Mouse (Mus musculus) lung, adult 18-20 months (tissue): Measurements from ENCODE around the gene Itgav.

Experiments
- DNase-seq, 2 experiments: peaks; one replicate each; pipeline ENCODE4 v3.0.0; 2022; ENCODE audit warnings: mixed read lengths in 2 of 2

Gene Itgav

DNA sequence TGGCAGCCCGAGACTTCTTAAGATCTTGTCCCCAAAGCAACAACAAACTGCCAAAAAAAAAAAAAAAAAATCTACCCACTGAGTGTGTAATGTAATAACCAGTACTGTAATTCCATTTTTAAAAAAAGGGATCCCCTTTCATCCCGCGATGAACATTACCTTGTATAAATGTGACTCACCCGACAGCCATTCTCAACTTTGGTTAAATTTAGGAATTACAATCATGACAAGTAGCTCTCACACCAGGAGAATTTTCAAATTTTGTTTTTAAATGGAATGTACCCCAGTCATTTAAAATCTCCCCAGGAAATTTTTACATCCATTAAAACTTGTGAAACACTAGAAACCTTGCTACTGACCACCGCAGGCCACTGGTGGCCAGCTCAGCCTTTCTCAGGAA lies 10.3 kb upstream of the Itgav start:
- no peak for DNase-seq

GRCm38 (mm10) chr2:83714783-83715182 lies 9.4 kb upstream of the Itgav start:
- peak; percentile 67 to 71 for DNase-seq

DNA sequence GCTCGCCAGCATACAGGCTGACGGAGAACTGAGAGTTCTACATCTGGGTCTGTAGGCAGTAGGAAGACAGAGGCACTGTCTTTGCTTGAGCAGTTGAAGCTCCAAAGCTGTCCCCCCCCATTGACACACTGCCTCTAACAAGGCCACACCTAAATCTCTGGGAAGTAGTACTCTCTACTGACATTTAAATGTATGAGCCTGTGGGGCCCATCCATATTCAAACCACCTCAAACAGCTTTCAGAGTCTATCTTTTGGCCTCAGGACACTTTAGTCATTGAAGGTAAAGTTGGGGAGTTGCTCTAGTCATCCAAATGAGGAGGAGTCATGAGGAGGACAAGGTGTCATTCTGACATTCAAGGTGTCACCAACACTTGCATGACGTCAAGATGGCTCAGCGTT lies 5.9 kb upstream of the Itgav start:
- DNase-seq: no peak

DNA sequence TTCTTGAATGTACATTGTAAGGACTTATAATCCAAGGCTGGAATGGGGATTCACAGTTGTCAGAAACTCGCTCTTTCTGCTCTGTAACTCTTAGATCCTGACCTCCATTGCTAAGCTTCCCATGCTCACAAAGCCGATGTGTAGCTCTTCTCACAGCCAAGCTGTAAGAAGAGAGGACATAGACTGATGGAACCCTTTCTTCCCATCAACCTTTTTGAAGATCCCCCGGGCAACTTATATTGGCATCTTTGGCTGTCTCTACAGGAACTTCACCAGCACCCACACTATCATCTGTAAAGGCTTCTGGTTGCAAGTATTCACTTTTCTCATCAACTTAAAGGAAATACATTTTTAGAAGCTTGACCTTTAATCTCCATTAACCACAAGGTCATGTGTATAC lies 2.6 kb upstream of the Itgav start:
- DNase-seq: no peak

DNA sequence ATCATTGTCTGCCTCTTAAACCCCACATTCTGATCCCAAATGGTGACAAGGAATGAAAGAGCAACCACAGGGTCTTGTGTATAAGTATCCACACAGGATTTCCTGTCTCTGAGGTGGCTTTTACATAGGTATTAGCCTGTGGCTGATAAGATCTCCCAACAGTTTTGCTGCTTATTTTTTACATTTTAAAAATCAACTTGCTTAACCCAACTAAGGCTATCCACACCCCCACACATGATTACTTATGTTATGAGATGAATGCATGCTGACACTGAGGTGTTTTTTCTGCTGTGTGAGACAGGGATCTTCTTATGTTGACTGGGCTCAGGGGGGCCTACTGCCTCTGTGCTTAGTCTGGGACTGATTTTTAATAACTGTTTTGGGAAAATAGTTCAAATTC lies 1.3 kb upstream of the Itgav start:
- no peak for DNase-seq

- DNase-seq: no peak
Measured at GRCm38 (mm10) chr2:83723346-83723745, 851 bp upstream of the Itgav start.

GRCm38 (mm10) chr2:83724827-83725730 lies 882 bp downstream of the Itgav start:
- peak; percentile 55 to 60 for DNase-seq

GRCm38 (mm10) chr2:83725796-83726195 lies 1.6 kb downstream of the Itgav start:
- no peak for DNase-seq

DNA sequence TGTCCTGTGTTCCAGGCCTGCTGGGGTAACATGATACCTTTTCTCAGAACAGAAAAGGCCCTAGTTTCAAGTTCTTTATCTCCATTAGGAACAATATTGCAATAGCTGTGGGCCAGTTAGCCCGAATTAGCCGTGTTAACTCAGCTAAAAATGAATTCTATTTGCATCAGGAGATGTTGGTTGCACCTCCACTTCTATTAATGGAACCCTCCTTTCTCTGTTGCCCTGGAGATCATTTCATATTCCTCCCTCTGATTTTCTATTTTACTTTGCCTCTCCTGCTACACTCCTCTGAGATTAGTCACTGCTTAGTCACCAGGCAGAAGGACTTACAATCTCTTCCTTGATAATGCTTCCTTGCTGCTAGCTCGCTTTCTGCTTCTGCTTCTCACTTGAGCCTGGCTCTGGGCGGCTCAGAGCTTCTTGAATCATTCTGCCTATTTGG lies 4.1 kb downstream of the Itgav start:
- DNase-seq: no peak

DNA sequence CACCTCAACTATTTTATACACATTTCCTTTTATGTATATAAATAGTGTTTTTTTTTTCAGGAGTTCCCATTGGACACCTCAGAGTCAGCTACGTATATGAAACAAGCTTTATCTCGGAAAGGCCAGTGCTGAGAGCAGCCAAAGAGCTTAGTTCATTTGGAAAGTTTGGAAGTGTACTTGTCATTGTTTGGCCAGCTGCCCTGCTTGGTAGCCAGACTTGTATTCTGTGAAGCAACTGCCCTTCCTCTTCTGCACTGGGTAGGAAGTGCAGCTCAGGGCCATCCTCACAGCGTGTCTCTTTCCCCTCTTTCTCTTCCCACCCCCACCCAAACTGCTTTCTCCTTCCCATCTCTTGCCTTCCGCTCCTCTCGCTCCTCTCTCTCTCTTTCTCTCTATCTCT lies 5.1 kb downstream of the Itgav start:
- peak; percentile 87 to 91 for DNase-seq

DNA sequence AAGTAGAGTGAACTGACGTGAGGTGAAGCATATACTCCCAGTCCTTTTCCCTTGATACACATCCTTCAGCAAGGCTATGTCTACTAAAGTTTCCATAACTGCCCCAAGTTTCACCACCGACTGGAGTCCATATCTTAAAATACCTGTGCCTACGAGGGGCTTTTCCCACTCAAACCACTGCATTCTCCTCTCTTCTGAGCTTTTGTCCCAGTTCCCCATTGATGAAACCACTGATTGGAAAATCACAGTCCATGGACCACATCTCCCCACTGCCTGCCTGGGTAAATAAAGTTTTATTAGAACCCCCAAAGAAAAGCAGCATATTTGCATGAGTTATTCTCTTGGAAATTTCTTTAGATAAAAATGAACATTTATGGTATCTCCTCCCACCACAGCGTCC lies 8.7 kb downstream of the Itgav start:
- no peak for DNase-seq

GRCm38 (mm10) chr2:83733981-83734393 lies 9.8 kb downstream of the Itgav start:
- DNase-seq: peak in 1 of 2 experiments; percentile 34

- DNase-seq: no peak
Measured at GRCm38 (mm10) chr2:83735276-83735675, 11.1 kb downstream of the Itgav start.

DNA sequence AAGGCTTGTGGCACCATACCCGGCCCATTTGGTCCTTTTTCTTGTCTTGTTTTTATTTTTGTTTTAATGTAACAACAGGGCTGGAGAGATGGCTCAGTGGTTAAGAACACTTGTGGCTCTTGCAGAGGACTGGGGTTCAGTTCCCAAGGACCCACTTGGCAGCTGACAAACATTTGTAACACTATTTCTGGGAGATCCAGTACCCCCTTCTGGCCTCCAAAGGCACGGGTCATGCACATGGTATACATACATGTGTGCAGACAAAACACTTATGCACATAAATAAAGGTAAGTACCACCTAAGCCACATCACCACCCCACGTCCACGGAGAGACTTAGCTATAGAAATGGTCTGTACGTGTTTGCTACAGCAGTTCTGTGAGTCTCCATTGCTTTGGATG lies 12.6 kb downstream of the Itgav start:
- DNase-seq: no peak

- no peak for DNase-seq
Measured at GRCm38 (mm10) chr2:83738586-83739251, 14.5 kb downstream of the Itgav start.

DNA sequence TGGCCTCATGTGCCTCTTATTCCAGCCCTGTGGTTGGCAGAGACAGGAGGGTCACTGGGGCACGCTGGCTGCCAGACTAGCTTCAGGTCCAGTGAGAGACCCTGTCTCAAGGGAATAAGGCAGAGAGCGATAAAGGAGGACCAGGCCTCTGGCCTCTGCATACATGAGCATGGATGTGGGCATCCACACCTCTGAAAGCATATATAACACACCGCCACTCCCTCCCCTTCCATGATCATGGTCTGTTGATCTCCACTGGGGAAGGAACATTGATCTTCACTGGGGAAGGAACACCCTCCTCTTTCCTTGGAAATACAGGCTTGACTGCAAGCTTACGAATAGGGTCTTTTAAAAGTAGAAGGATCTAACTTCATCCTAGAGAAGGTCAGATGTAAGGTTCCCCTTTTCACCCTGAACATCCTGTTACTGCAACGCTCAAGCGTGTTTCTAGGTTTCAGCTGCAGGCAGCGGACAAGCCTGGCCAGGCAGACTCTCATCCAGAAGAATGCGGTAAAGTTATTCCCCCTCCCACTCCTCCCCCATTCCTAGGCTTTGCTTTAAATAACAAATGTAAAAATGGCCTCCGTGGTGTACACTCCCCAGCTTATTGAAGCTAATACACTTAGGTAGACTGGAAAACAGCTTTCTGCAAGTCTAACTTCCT lies 15.4 kb downstream of the Itgav start:
- no peak for DNase-seq

DNA sequence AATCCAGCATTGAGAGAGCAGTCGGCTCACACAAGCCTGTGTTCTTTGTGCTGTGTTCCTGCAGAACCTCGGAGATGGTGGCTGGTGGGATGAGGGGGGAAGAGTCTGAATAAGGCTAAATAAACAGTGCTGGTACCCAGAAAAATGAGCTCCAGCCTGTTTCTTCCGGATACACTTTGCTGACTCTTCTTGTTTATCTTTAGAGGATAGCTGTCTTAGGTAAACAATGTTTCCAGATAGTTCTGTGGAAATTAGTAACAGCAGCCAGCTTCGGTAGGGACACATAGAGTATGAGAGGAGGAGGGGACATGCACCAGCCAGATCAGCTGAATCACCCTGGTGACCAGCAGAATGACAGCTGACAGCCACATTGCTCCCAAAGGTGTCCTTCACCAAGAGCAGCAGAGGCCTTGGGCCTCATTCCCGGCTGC lies 16.4 kb downstream of the Itgav start:
- DNase-seq: no peak

- peak; percentile 70 to 77 for DNase-seq
Measured at GRCm38 (mm10) chr2:83742210-83742609, 18.0 kb downstream of the Itgav start.

GRCm38 (mm10) chr2:83742836-83743235 lies 18.6 kb downstream of the Itgav start:
- DNase-seq: no peak

GRCm38 (mm10) chr2:83744276-83744952 lies 20.2 kb downstream of the Itgav start:
- no peak for DNase-seq

- no peak for DNase-seq
Measured at GRCm38 (mm10) chr2:83745257-83745656, 21.1 kb downstream of the Itgav start.

- no peak for DNase-seq
Measured at GRCm38 (mm10) chr2:83748581-83749118, 24.5 kb downstream of the Itgav start.

DNA sequence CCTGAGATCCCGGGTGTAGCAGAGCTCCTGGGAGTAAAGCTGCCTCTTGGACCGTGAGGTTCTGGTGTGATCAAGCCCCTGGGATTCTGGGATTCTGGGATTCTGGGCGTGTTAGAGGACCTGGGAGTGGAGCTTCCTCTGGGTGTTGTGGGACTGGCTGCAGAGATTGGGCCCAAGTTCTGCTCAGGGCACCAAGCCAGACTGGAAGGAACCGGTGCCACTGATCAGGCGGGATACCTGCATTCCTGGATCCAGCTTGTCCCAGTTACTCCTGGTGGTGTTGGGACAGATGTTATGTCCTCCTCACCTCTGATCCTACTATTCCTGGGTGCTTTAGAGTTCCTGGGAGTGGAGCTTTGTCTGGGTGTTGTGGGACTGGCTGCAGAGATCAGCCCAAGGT lies 28.8 kb downstream of the Itgav start:
- DNase-seq: no peak
